Mouse (Mus musculus): Measurements from ENCODE around the gene 1700023F06Rik. TPM values are rescaled to one million over a fixed set of nuclear protein-coding genes. Genes with fewer than 3 reads are reported as not detected.
"Not testable (repeated sequence)": the region's sequence is repeated elsewhere in the genome, so short reads cannot be mapped to it uniquely, and the experiment has no call there.

The 1700023F06Rik gene
- polyA plus RNA-seq, 1 experiment from 2014 or later = 0.74 TPM

DNA sequence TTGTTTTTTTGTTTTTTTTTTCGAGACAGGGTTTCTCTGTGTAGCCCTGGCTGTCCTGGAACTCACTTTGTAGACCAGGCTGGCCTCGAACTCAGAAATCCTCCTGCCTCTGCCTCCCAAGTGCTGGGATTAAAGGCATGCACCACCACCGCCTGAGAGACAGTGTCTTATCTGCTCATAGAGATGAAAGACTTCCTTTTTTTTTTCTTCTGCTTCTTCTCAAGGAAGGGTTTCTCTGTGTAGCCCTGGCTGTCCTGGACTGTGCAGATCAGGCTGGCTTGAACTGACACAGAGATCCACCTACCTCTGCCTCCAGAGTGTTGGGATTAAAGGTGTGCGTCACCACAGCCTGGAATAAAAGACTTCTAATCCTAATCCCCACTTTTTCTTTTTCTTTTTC is 14.4 kb upstream of the 1700023F06Rik start:
- not testable (repeated sequence) for H3K9ac ChIP-seq (replicated peaks); H3K4me2 ChIP-seq; H3K9me3 ChIP-seq; H3K27ac ChIP-seq; ATAC-seq (ENCODE audit: insufficient number of reproducible peaks, insufficient read depth, low FRiP score, low TSS enrichment, low read depth); H3K4me3 ChIP-seq (replicated peaks)
- Histone ChIP-seq H3K27me3 (peaks cover 16% of the 10 kb centered on the region), H3K36me3 (peaks cover 72% of the 10 kb centered on the region), H3K4me1 (replicated peaks) (peaks cover 15% of the 10 kb centered on the region)
- 87% methylated on average over 4 of the region's 4 CpGs for WGBS

DNA sequence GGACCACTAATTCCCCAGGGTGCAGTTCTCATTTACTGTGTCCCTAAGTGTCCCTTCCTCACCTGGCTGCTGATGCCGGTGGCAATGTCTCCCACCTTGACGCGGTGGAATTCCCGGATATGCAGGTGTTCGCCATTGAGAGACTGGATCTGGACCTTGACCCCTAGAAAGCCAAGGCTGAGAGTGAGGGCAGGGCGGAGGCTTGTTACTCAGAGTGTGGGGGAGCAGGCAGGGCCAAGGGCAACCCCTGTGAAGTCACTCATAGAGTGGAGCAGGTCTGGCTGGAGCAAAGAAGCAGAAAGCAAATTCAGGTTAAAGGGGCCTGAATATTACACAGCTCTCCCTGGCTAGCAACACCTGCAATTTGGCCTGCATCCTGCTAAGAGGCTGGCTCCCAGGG is 13.1 kb upstream of the 1700023F06Rik start:
- 90% methylated on average over 6 of the region's 6 CpGs for WGBS
- no peak overlapping the region for H3K4me2 ChIP-seq
- peaks cover 22% of the 10 kb centered on the region for H3K27me3 ChIP-seq
- no peak overlapping the region for H3K4me3 ChIP-seq (replicated peaks)
- no peaks in the 10 kb centered on the region for H3K9me3 ChIP-seq
- no peak overlapping the region for H3K9ac ChIP-seq (replicated peaks)
- no peak overlapping the region for H3K27ac ChIP-seq
- peaks cover 18% of the 10 kb centered on the region for H3K4me1 ChIP-seq (replicated peaks)
- no peak for ATAC-seq (ENCODE audit: insufficient number of reproducible peaks, insufficient read depth, low FRiP score, low TSS enrichment, low read depth)
- peaks cover 59% of the 10 kb centered on the region for H3K36me3 ChIP-seq

- no peak overlapping the region for H3K4me2 ChIP-seq
- 86% methylated on average over 4 of the region's 4 CpGs for WGBS
- peaks cover 25% of the 10 kb centered on the region for H3K27me3 ChIP-seq
- no peak overlapping the region for H3K4me3 ChIP-seq (replicated peaks)
- no peak for ATAC-seq (ENCODE audit: insufficient number of reproducible peaks, insufficient read depth, low FRiP score, low TSS enrichment, low read depth)
- no peak overlapping the region for H3K9ac ChIP-seq (replicated peaks)
- H3K9me3 ChIP-seq = no peaks in the 10 kb centered on the region
- H3K4me1 ChIP-seq (replicated peaks) = peaks cover 14% of the 10 kb centered on the region
- H3K36me3 ChIP-seq = peaks cover 46% of the 10 kb centered on the region
- no peak overlapping the region for H3K27ac ChIP-seq
These were observed 11.6 kb upstream of the 1700023F06Rik start for GRCm38 (mm10) chr11:103219995-103220394.

DNA sequence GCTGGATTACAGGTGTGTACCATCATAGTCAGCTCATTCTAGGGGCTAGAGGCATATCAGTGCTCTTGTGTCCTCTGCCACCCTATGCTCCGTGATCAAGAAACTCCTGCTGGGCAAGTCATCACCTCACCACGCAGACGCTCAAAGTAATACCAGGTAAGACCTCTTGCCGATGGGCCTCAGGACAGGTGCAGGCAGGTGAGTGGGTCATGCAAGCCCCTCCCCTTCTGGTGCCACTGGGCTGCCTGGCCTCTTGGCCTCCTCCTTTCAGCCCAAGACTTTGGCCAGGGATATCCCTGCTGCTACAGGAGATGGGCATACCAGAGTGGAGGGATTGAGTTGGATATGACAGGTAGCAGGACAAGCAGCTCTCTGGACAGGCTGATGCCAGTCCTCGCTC is 10.9 kb upstream of the 1700023F06Rik start:
- Histone ChIP-seq H3K4me2 (no peak overlapping the region), H3K27me3 (peaks cover 25% of the 10 kb centered on the region), H3K36me3 (peaks cover 39% of the 10 kb centered on the region), H3K9me3 (no peaks in the 10 kb centered on the region), H3K4me1 (replicated peaks) (peaks cover 12% of the 10 kb centered on the region), H3K4me3 (replicated peaks) (no peak overlapping the region), H3K27ac (no peak overlapping the region), H3K9ac (replicated peaks) (no peak overlapping the region)
- no peak for ATAC-seq (ENCODE audit: insufficient number of reproducible peaks, insufficient read depth, low FRiP score, low TSS enrichment, low read depth)
- WGBS = 82% methylated on average over 5 of the region's 5 CpGs

- WGBS = 20% methylated on average over 6 of the region's 6 CpGs
- Histone ChIP-seq H3K27ac (no peak overlapping the region), H3K4me1 (replicated peaks) (peaks cover 12% of the 10 kb centered on the region)
These were observed 10.2 kb upstream of the 1700023F06Rik start for GRCm38 (mm10) chr11:103218517-103218901.

GRCm38 (mm10) chr11:103217790-103218516 is 9.6 kb upstream of the 1700023F06Rik start, which contains the start of gene Spata32:
Gene Spata32, minus strand, starts transcription at chr11:103218432.
- peak; percentile 79; the same call in 1 of the 2 replicates for ATAC-seq (ENCODE audit: insufficient number of reproducible peaks, insufficient read depth, low FRiP score, low TSS enrichment, low read depth)
- Histone ChIP-seq H3K27ac (no peak within 1 kb of the TSS), H3K9ac (replicated peaks) (peak within 1 kb of the TSS; percentile 8; the same call in 1 of the 2 replicates), H3K36me3 (peaks cover 27% of the 10 kb centered on the region), H3K27me3 (peaks cover 25% of the 10 kb centered on the region), H3K4me3 (replicated peaks) (peak within 1 kb of the TSS; percentile 44), H3K4me1 (replicated peaks) (peaks cover 12% of the 10 kb centered on the region), H3K4me2 (peak within 1 kb of the TSS; percentile 75), H3K9me3 (peaks cover 8% of the 10 kb centered on the region; the same call in 1 of the 2 replicates)
- 1% methylated on average over 45 of the region's 45 CpGs for WGBS

More at GRCm38 (mm10) chr11:103218517-103218901, 10.2 kb upstream of the 1700023F06Rik start:
- peak overlapping the region; percentile 44 for H3K4me3 ChIP-seq (replicated peaks)
- H3K9me3 ChIP-seq = peaks cover 5% of the 10 kb centered on the region; the same call in 1 of the 2 replicates
- ATAC-seq (ENCODE audit: insufficient number of reproducible peaks, insufficient read depth, low FRiP score, low TSS enrichment, low read depth) = 0 out of 2 replicates have a peak, but pooled peaks have one; percentile 6
- peaks cover 31% of the 10 kb centered on the region for H3K36me3 ChIP-seq
- peaks cover 25% of the 10 kb centered on the region for H3K27me3 ChIP-seq
- 0 out of 2 replicates have a peak overlapping the region, but pooled peaks have one; percentile 8 for H3K9ac ChIP-seq (replicated peaks)
- H3K4me2 ChIP-seq = peak overlapping the region; percentile 75

- Histone ChIP-seq H3K4me3 (replicated peaks) (no peak overlapping the region), H3K9ac (replicated peaks) (no peak overlapping the region), H3K9me3 (peaks cover 8% of the 10 kb centered on the region; the same call in 1 of the 2 replicates), H3K27ac (no peak overlapping the region), H3K36me3 (peaks cover 11% of the 10 kb centered on the region), H3K4me1 (replicated peaks) (peaks cover 12% of the 10 kb centered on the region), H3K27me3 (peaks cover 32% of the 10 kb centered on the region), H3K4me2 (no peak overlapping the region)
- 79% methylated on average over 1 of the region's 1 CpGs for WGBS
- ATAC-seq (ENCODE audit: insufficient number of reproducible peaks, insufficient read depth, low FRiP score, low TSS enrichment, low read depth) = no peak
These were observed 7.0 kb upstream of the 1700023F06Rik start for GRCm38 (mm10) chr11:103215355-103215754.

DNA sequence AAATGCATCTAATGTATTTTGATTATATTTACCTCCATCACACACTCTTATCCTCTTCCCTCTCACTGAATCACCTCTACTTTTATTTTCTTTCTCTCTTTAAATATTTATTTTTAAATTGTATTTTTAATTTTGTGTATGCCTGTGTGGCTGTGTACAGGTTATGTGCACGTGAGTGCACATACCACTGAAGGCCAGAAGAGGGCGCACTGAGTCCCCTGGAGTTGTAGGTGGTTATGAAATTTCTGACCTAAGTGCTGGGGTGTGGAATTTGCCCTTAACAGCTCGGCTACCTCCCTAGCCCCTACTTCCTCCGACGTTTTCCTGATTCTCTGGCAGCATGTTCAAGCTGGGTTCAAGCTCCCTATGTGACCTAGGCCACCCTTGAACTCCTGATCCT is 5.4 kb upstream of the 1700023F06Rik start:
- ATAC-seq (ENCODE audit: insufficient number of reproducible peaks, insufficient read depth, low FRiP score, low TSS enrichment, low read depth) = no peak
- Histone ChIP-seq H3K27me3 (peaks cover 23% of the 10 kb centered on the region), H3K4me2 (no peak overlapping the region), H3K36me3 (no peaks in the 10 kb centered on the region), H3K27ac (no peak overlapping the region), H3K4me3 (replicated peaks) (no peak overlapping the region), H3K9me3 (peaks cover 8% of the 10 kb centered on the region; the same call in 1 of the 2 replicates), H3K9ac (replicated peaks) (no peak overlapping the region), H3K4me1 (replicated peaks) (peaks cover 12% of the 10 kb centered on the region)
- 80% methylated on average over 5 of the region's 5 CpGs for WGBS

DNA sequence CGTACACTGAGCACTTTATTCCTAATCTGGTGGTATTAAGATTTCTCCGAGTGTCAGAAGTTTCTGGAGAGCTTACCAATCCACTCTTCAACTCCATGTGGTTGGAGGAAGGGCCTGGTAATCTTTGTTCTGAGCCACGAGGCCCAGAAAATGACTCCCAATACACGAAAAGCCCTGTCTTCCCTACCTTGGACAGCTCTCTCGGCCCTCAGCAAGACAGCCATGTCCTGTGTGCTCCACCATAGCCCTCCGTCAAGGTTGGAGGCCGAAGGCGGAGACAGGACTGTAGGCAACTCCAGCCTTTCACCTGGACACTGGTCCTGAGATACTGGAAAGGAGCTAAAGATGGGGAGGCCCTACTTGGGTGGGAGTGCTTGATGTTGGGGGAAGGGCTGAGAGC is 1.9 kb upstream of the 1700023F06Rik start:
- peaks cover 8% of the 10 kb centered on the region; the same call in 1 of the 2 replicates for H3K9me3 ChIP-seq
- no peaks in the 10 kb centered on the region for H3K4me1 ChIP-seq (replicated peaks)
- no peak overlapping the region for H3K4me3 ChIP-seq (replicated peaks)
- H3K36me3 ChIP-seq = no peaks in the 10 kb centered on the region
- no peak overlapping the region for H3K9ac ChIP-seq (replicated peaks)
- peaks cover 7% of the 10 kb centered on the region; the same call in 1 of the 2 replicates for H3K27me3 ChIP-seq
- H3K4me2 ChIP-seq = no peak overlapping the region
- ATAC-seq (ENCODE audit: insufficient number of reproducible peaks, insufficient read depth, low FRiP score, low TSS enrichment, low read depth) = no peak
- WGBS = 64% methylated on average over 8 of the region's 8 CpGs
- no peak overlapping the region for H3K27ac ChIP-seq

GRCm38 (mm10) chr11:103206203-103206602 is 2.2 kb downstream of the 1700023F06Rik start:
- H3K27ac ChIP-seq = no peak overlapping the region
- no peak for ATAC-seq (ENCODE audit: insufficient number of reproducible peaks, insufficient read depth, low FRiP score, low TSS enrichment, low read depth)
- no peaks in the 10 kb centered on the region for H3K9me3 ChIP-seq
- no peaks in the 10 kb centered on the region for H3K36me3 ChIP-seq
- no peak overlapping the region for H3K4me3 ChIP-seq (replicated peaks)
- peaks cover 17% of the 10 kb centered on the region for H3K27me3 ChIP-seq
- peaks cover 6% of the 10 kb centered on the region; the same call in 1 of the 2 replicates for H3K4me1 ChIP-seq (replicated peaks)
- H3K9ac ChIP-seq (replicated peaks) = no peak overlapping the region
- 91% methylated on average over 6 of the region's 6 CpGs for WGBS
- no peak overlapping the region for H3K4me2 ChIP-seq

DNA sequence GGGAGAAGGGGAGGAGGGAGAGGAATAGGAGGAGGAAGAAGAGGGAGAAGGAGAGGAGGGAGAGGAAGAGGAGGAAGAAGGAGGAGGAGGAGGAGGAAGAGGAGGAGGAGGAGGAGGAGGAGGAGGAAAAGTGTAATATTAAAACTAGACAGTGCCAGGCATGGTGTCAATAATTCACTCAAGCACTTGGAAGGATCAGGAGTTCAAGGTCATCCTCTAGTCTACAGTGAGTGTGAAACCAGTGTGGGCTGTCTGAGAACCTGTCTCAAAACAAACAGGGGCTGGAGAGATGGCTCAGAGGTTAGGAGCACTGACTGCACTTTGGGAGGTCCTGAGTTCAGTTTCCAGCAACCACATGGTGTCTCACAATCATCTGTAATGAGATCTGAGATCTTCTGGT is 6.0 kb downstream of the 1700023F06Rik start:
- no peak overlapping the region for H3K4me3 ChIP-seq (replicated peaks)
- no peaks in the 10 kb centered on the region for H3K36me3 ChIP-seq
- no peak overlapping the region for H3K4me2 ChIP-seq
- H3K9ac ChIP-seq (replicated peaks) = no peak overlapping the region
- ATAC-seq (ENCODE audit: insufficient number of reproducible peaks, insufficient read depth, low FRiP score, low TSS enrichment, low read depth) = no peak
- H3K27ac ChIP-seq = no peak overlapping the region
- peaks cover 54% of the 10 kb centered on the region for H3K27me3 ChIP-seq
- H3K4me1 ChIP-seq (replicated peaks) = peaks cover 22% of the 10 kb centered on the region
- no peaks in the 10 kb centered on the region for H3K9me3 ChIP-seq
